In genomic region chr5:58294903-58295302, GRCm38 (mm10) we compare ENCODE assay signal across 25 mouse cellular contexts.
"Had no signal": no experiment of that assay in that cellular context is flagged by ENCODE, and none has a peak within 500 bp of the region (broad histone marks: within the 10 kb centered on the region; RNA-seq: fewer than 3 reads in every experiment).

No protein-coding gene starts in this region.

- H3K4me1 ChIP-seq: heart, embryonic 10.5 days; heart, embryonic 12.5 days; hindbrain, embryonic 13.5 days; hindbrain, embryonic 15.5 days; kidney, embryonic 15.5 days; limb, embryonic 13.5 days; limb, embryonic 15.5 days; liver, embryonic 13.5 days had no signal

- ATAC-seq: hindbrain, postnatal 0 days; intestine, embryonic 16.5 days had no signal

- H3K9me3 ChIP-seq: heart, embryonic 10.5 days; heart, embryonic 12.5 days; hindbrain, embryonic 13.5 days; hindbrain, embryonic 15.5 days; kidney, embryonic 15.5 days; limb, embryonic 13.5 days; limb, embryonic 15.5 days; liver, embryonic 13.5 days had no signal

- H3K9ac ChIP-seq: heart, embryonic 12.5 days; hindbrain, embryonic 13.5 days; hindbrain, embryonic 15.5 days; kidney, embryonic 15.5 days; limb, embryonic 13.5 days; limb, embryonic 15.5 days; liver, embryonic 13.5 days had no signal

- H3K36me3 ChIP-seq: heart, embryonic 10.5 days; heart, embryonic 12.5 days; hindbrain, embryonic 13.5 days; hindbrain, embryonic 15.5 days; kidney, embryonic 15.5 days; limb, embryonic 13.5 days; limb, embryonic 15.5 days; liver, embryonic 13.5 days had no signal

- H3K4me3 ChIP-seq: gastrocnemius, adult 2 months; heart, embryonic 10.5 days; heart, embryonic 12.5 days; hindbrain, embryonic 13.5 days; hindbrain, embryonic 15.5 days; kidney, embryonic 15.5 days; limb, embryonic 13.5 days; limb, embryonic 15.5 days; liver, embryonic 13.5 days had no signal

- DNase-seq: gastrocnemius, adult 2 months; gastrocnemius, postnatal 10 days; gastrocnemius, postnatal 25 days; heart, adult 18-20 months; heart, postnatal 10 days; heart, postnatal 4 days; kidney, adult 11 months; kidney, adult 2 months; kidney, adult 9 months; kidney, postnatal 14 days; kidney, postnatal 36 days; layer of hippocampus, adult 9-11 months; layer of hippocampus, postnatal 36 days; left cerebral cortex, postnatal 4 days; liver, embryonic 13.5 days had no signal

- H3K27me3 ChIP-seq: heart, embryonic 12.5 days; hindbrain, embryonic 13.5 days; hindbrain, embryonic 15.5 days; kidney, embryonic 15.5 days; limb, embryonic 13.5 days; limb, embryonic 15.5 days; liver, embryonic 13.5 days had no signal

- H3K4me2 ChIP-seq: heart, embryonic 12.5 days; hindbrain, embryonic 13.5 days; hindbrain, embryonic 15.5 days; kidney, embryonic 15.5 days; limb, embryonic 13.5 days; limb, embryonic 15.5 days; liver, embryonic 13.5 days had no signal

- H3K27ac ChIP-seq: gastrocnemius, adult 2 months; heart, embryonic 10.5 days; hindbrain, embryonic 13.5 days; hindbrain, embryonic 15.5 days; hindbrain, postnatal 0 days; kidney, embryonic 15.5 days; kidney, postnatal 0 days; limb, embryonic 13.5 days; limb, embryonic 15.5 days; liver, embryonic 13.5 days had no signal
